Mouse (Mus musculus) lung, postnatal 0 days (tissue): ENCODE measurements around the gene Pip5k1b.

Experiments used
- CTCF ChIP-seq: IDR thresholded peaks from 2 replicates; pipeline ENCODE4 v1.5.1; 2016; ENCODE audit warnings: antibody characterized with exemption, mild to moderate bottlenecking
- EP300 ChIP-seq: IDR thresholded peaks from 2 replicates; pipeline ENCODE4 v1.6.1; 2016; ENCODE audit warnings: antibody characterized with exemption, mild to moderate bottlenecking, control low read depth

DNA sequence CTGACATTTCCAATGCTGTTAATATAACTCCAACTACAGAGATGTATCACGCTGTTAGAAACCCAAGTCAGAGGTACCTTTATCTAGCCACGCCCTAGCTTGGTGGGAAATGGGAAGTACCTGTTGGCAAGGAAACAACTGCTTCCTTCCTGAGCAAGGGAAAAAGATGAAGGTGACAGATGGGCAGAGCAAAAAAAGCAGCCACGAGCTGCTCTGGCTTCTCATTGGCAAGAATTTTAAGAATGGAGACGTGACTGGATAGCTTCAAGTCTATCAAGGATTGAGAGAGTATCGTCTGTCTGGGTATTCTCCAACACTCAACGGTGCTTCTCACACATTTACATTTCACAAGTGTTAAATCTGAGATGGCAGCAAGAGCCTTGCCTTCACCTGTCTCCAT lies 80.4 kb downstream of the Pip5k1b start:
- no peak for TF ChIP-seq CTCF
- no peak for TF ChIP-seq EP300
